Mouse (Mus musculus): ENCODE data around the gene Ssc4d. TPM values are rescaled to one million over a fixed set of nuclear protein-coding genes. Genes with fewer than 3 reads are reported as not detected.

The Ssc4d gene
- total and polyA plus RNA-seq, 3 experiments, result 1.9 to 2.9 (median 2.0) TPM

GRCm38 (mm10) chr5:135951660-135952059, 22.7 kb downstream of the Ssc4d start:
- in situ Hi-C loops (cut with MboI; ENCODE audit: low pct_ligation_motif_present, low pct_unique_long_range_greater_than_20kb, low sequenced_read_pairs) (no loop called here), dilution Hi-C loops (cut with MboI; ENCODE audit: extremely low pct_ligation_motif_present, extremely low pct_unique_long_range_greater_than_20kb, low sequenced_read_pairs) (no loop called here)
- H3K36me3 ChIP-seq (replicated peaks in 1 of 2; ENCODE audit: control insufficient read depth in 1 of 2, insufficient read depth in 1 of 2, low read length in 1 of 2), result no peaks in the 10 kb centered on the region
- H3K4me1 ChIP-seq (ENCODE audit: control insufficient read depth in 1 of 2, insufficient read depth in 2 of 2), result peaks cover 8 to 18% of the 10 kb centered on the region in 2 experiments
- no peak overlapping the region for H3K4me2 ChIP-seq (ENCODE audit: insufficient read depth, low read depth, poor library complexity, severe bottlenecking)
- no peak overlapping the region for H3K4me3 ChIP-seq (replicated peaks in 1 of 3; ENCODE audit: low read depth in 2 of 3, low read length in 2 of 3, poor library complexity in 1 of 3)
- TF ChIP-seq USF2 (conservative IDR thresholded peaks at IDR 0.05; ENCODE audit: low read depth, low read length) (no peak), MAZ (IDR thresholded peaks at IDR 0.05; ENCODE audit: low read depth, low read length) (no peak), SMC3 (IDR thresholded peaks at IDR 0.05; ENCODE audit: low read depth, low read length) (no peak), POLR2A (IDR thresholded peaks at IDR 0.05; ENCODE audit: low read depth, low read length) (no peak), EP300 (IDR thresholded peaks at IDR 0.05; ENCODE audit: low read length) (no peak), SIN3A (IDR thresholded peaks at IDR 0.05; ENCODE audit: low read length) (no peak), RAD21 (IDR thresholded peaks at IDR 0.05; ENCODE audit: low read depth, low read length) (no peak)
- no peaks in the 10 kb centered on the region for H3K79me2 ChIP-seq (replicated peaks; ENCODE audit: control insufficient read depth, extremely low read depth, insufficient read depth, poor library complexity, severe bottlenecking)
- no peak overlapping the region for H3K27ac ChIP-seq (ENCODE audit: insufficient read depth, low read depth)
- H3K9me3 ChIP-seq (replicated peaks; ENCODE audit: low read length), result no peaks in the 10 kb centered on the region
- DNase-seq (ENCODE audit: extremely low read depth), result no peak
- no peak overlapping the region for H3K9ac ChIP-seq (ENCODE audit: insufficient read depth, low read depth)
- no peaks in the 10 kb centered on the region for H3K27me3 ChIP-seq (replicated peaks)

- Histone ChIP-seq H3K4me2 (ENCODE audit: insufficient read depth, low read depth, poor library complexity, severe bottlenecking) (no peak overlapping the region), H3K4me1 (ENCODE audit: control insufficient read depth in 1 of 2, insufficient read depth in 2 of 2) (peaks cover 4 to 11% of the 10 kb centered on the region in 2 experiments), H3K9me3 (replicated peaks; ENCODE audit: low read length) (no peaks in the 10 kb centered on the region), H3K9ac (ENCODE audit: insufficient read depth, low read depth) (no peak overlapping the region), H3K27ac (ENCODE audit: insufficient read depth, low read depth) (no peak overlapping the region), H3K4me3 (replicated peaks in 1 of 3; ENCODE audit: low read depth in 2 of 3, low read length in 2 of 3, poor library complexity in 1 of 3) (no peak overlapping the region), H3K27me3 (replicated peaks) (no peaks in the 10 kb centered on the region), H3K36me3 (replicated peaks in 1 of 2; ENCODE audit: control insufficient read depth in 1 of 2, insufficient read depth in 1 of 2, low read length in 1 of 2) (no peaks in the 10 kb centered on the region), H3K79me2 (replicated peaks; ENCODE audit: control insufficient read depth, extremely low read depth, insufficient read depth, poor library complexity, severe bottlenecking) (no peaks in the 10 kb centered on the region)
- dilution Hi-C loops (cut with MboI; ENCODE audit: extremely low pct_ligation_motif_present, extremely low pct_unique_long_range_greater_than_20kb, low sequenced_read_pairs) (no loop called here), in situ Hi-C loops (cut with MboI; ENCODE audit: low pct_ligation_motif_present, low pct_unique_long_range_greater_than_20kb, low sequenced_read_pairs) (no loop called here)
- TF ChIP-seq CTCF (conservative IDR thresholded peaks at IDR 0.05 in 1 of 2, IDR thresholded peaks at IDR 0.05 in 1 of 2; ENCODE audit: low read depth in 2 of 2, low read length in 2 of 2) (no peak), IRF4 (IDR thresholded peaks at IDR 0.05; ENCODE audit: low read depth, low read length) (no peak), MEF2A (IDR thresholded peaks at IDR 0.05; ENCODE audit: borderline replicate concordance, low read depth, low read length) (no peak), RCOR1 (conservative IDR thresholded peaks at IDR 0.05; ENCODE audit: low read depth, low read length) (no peak), JUN (IDR thresholded peaks at IDR 0.05; ENCODE audit: insufficient read depth, low read depth, low read length) (no peak), MXI1 (IDR thresholded peaks at IDR 0.05; ENCODE audit: low read depth, low read length) (no peak), ZC3H11A (IDR thresholded peaks at IDR 0.05; ENCODE audit: low read depth, low read length) (no peak), RAD21 (IDR thresholded peaks at IDR 0.05; ENCODE audit: low read depth, low read length) (no peak), KAT2A (IDR thresholded peaks at IDR 0.05; ENCODE audit: insufficient replicate concordance, low read length) (no peak), MAFK (IDR thresholded peaks at IDR 0.05; ENCODE audit: insufficient replicate concordance, low read length) (no peak)
- no peak for DNase-seq (ENCODE audit: extremely low read depth)
These were observed 23.5 kb downstream of the Ssc4d start for GRCm38 (mm10) chr5:135950710-135951412.
